Mouse (Mus musculus): ENCODE measurements around the gene Tom1. TPM values are rescaled to one million over a fixed set of nuclear protein-coding genes. Genes with fewer than 3 reads are reported as not detected.

The Tom1 gene
- polyA plus RNA-seq, 1 experiment from 2014 or later: 32.6 TPM

DNA sequence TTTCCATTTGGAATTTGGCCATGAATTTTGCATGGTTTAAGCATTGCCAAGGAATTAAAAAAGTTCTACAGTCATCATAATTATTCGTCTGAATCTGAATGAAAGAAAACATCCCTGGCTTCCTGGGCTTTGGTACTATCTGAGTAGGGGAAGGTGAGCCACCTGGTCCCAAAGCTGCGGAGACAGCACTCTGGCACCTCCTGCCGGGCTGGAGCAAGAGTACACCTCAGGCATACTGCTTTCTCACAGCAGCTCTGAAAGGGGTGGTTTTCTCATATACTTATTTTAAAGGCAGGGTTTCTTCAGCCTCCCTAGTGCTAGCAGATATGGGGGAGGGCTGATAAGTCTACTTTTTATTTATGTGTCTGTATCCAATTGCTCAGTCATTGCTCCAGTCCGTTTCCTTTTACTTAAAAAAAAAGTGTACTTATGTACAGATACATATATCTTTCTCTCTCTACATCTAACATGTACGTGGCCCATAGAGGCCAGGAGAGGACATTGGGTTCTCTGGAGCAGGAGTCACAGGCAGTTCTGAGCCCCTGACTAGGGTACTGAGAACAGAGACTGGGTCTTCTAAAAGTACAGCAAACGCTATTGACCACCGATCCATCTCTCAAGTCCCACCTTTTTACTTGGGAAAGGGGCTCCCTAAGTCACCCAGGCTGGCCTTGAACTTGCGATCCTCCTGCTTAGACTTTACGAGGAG, 75.2 kb downstream of the Tom1 start:
- peaks cover 13% of the 10 kb centered on the region for H3K4me1 ChIP-seq (replicated peaks)
- peak overlapping the region; percentile 85 for H3K27ac ChIP-seq
- peak overlapping the region; percentile 73 for H3K9ac ChIP-seq
- peaks cover 14% of the 10 kb centered on the region for H3K36me3 ChIP-seq
- WGBS: under 1% methylated on average over 9 of the region's 9 CpGs
- no peaks in the 10 kb centered on the region for H3K27me3 ChIP-seq (replicated peaks)
- peak overlapping the region; percentile 79 for H3K4me3 ChIP-seq (replicated peaks)
- peak; percentile 80 for ATAC-seq
- peak overlapping the region; percentile 62 for H3K4me2 ChIP-seq (replicated peaks)
- no peaks in the 10 kb centered on the region for H3K9me3 ChIP-seq

DNA sequence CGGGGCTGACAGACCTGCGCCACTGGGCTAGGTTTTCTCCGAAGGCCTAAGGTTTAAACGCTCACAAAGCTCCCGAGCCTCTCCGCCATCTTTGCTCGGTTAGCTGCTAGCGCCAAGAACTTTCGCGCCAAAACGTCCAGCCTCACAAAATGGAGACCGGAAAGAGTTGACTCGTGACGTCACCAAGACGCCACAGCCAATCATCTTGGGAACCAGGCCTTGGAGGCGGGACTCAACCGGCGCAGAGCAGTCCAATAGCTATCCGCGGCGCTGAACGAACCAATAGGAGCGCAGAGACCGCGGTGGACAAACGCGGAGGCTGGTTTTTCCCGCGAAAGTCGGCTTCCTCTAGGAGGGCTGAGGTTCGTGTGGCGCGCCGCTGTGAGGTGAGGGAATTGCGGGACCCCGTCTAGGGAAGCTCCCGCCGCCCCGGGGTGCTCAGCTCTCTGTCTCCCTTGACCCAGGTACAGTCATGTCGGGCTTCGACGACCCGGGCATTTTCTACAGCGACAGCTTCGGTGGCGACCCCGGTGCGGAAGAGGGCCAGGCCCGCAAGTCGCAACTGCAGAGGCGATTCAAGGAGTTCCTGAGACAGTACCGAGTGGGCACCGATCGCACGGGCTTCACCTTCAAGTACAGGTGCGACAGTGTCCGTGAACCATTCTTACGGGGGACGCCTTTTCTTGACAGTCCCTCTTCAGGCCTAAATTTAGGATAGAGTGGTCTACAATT, 75.9 kb downstream of the Tom1 start, which contains the start of gene Mcm5:
Mcm5 (plus strand) TSS at position 334 of the 732 bp plus-strand sequence.
- ATAC-seq: peak; percentile 98

DNA sequence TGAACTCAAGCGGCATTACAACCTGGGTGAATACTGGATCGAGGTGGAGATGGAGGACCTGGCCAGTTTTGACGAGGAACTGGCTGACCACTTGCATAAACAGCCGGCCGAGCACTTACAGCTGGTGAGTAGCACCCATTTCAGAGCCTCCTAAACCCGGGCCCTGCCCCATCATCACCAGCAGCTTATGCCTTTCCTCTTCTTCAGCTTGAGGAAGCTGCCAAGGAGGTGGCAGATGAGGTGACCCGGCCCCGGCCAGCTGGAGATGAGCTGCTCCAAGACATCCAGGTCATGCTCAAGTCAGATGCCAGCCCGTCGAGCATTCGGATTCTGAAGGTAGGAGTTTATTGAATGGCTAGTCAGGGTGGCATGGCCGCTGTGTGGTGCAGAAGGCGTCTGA, 76.6 kb downstream of the Tom1 start:
- Histone ChIP-seq H3K4me3 (replicated peaks) (peak overlapping the region; percentile 79), H3K9ac (peak overlapping the region; percentile 64), H3K27me3 (replicated peaks) (no peaks in the 10 kb centered on the region), H3K9me3 (no peaks in the 10 kb centered on the region), H3K4me1 (replicated peaks) (peaks cover 13% of the 10 kb centered on the region), H3K27ac (no peak overlapping the region), H3K4me2 (replicated peaks) (peak overlapping the region; percentile 87), H3K36me3 (peaks cover 20% of the 10 kb centered on the region)
- ATAC-seq: no peak
- WGBS: 10% methylated on average over 13 of the region's 13 CpGs

More for the DNA sequence above, 75.9 kb downstream of the Tom1 start, which contains the start of gene Mcm5:
- Histone ChIP-seq H3K9me3 (no peaks in the 10 kb centered on the region), H3K4me1 (replicated peaks) (peaks cover 13% of the 10 kb centered on the region), H3K4me2 (replicated peaks) (peak within 1 kb of the TSS; percentile 87), H3K4me3 (replicated peaks) (peak within 1 kb of the TSS; percentile 79), H3K36me3 (peaks cover 20% of the 10 kb centered on the region), H3K27ac (peak within 1 kb of the TSS; percentile 85), H3K27me3 (replicated peaks) (no peaks in the 10 kb centered on the region), H3K9ac (peak within 1 kb of the TSS; percentile 73)
- WGBS: under 1% methylated on average over 59 of the region's 59 CpGs

DNA sequence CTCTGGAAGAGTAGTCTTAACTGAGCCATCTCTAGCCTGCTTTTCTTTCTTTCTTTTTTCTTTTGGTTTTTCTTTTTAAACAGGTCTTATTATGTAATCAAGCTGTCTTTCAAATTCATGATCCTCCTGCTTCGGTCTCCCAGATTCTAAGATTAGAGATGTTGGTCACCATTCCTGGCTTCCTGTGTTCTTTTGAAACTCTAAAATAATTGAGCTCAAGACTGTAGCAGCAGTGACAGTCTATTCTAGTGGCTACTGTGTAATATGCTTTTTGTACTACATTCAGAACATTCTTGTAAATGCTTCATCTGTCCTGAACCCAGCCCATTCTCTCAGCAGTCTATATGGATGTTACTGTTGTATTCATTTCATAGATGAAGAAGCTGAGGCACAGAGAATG, 85.0 kb downstream of the Tom1 start:
- WGBS: 95% methylated on average over 1 of the region's 1 CpGs
- no peak overlapping the region for H3K9ac ChIP-seq
- H3K9me3 ChIP-seq: no peaks in the 10 kb centered on the region
- no peak overlapping the region for H3K4me2 ChIP-seq (replicated peaks)
- no peaks in the 10 kb centered on the region for H3K27me3 ChIP-seq (replicated peaks)
- H3K4me1 ChIP-seq (replicated peaks): no peaks in the 10 kb centered on the region
- peaks cover 49% of the 10 kb centered on the region for H3K36me3 ChIP-seq
- ATAC-seq: no peak
- H3K27ac ChIP-seq: no peak overlapping the region
- no peak overlapping the region for H3K4me3 ChIP-seq (replicated peaks)

DNA sequence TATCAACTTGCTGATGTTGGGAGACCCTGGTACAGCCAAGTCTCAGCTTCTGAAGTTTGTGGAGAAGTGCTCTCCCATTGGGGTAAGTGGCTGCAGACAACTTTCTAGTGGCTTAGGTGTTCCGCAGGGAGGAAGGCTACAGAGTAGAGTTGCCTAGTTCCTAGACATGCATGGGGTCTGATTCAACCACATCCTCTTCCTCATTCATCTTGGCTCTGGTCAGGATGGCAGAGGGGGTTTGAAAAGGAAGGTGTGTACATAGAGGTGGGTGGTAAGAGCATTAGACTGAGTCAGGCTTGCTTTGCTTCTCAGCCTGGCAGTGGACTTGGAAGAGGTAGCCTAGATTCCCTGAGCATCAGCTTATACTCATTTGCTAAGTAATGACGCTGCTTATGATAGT, 85.8 kb downstream of the Tom1 start:
- Histone ChIP-seq H3K4me1 (replicated peaks) (no peaks in the 10 kb centered on the region), H3K4me2 (replicated peaks) (no peak overlapping the region), H3K9ac (no peak overlapping the region), H3K27me3 (replicated peaks) (no peaks in the 10 kb centered on the region), H3K9me3 (no peaks in the 10 kb centered on the region), H3K27ac (no peak overlapping the region), H3K36me3 (peaks cover 48% of the 10 kb centered on the region), H3K4me3 (replicated peaks) (no peak overlapping the region)
- 96% methylated on average over 2 of the region's 2 CpGs for WGBS
- ATAC-seq: no peak

Other genes with a start within 250 kb of the Tom1 start
- gene Isx, start 160.5 kb upstream of the Tom1 start, polyA plus RNA-seq (2015; fragmentation: Nextera tagmentation; extraction: Ambion mirVana): 76.3 and 79.9 TPM in 2 replicates
- gene Hmgxb4, start 40.3 kb upstream of the Tom1 start, polyA plus RNA-seq (2015; fragmentation: Nextera tagmentation; extraction: Ambion mirVana): 28.9 and 29.7 TPM in 2 replicates
- 17.8 and 18.6 TPM in 2 replicates for gene Hmox1, start 59.9 kb downstream of the Tom1 start, polyA plus RNA-seq (2015; fragmentation: Nextera tagmentation; extraction: Ambion mirVana)
- gene Mcm5, start 75.9 kb downstream of the Tom1 start, polyA plus RNA-seq (2015; fragmentation: Nextera tagmentation; extraction: Ambion mirVana): 128 and 132 TPM in 2 replicates
- gene Rasd2, start 180.2 kb downstream of the Tom1 start, polyA plus RNA-seq (2015; fragmentation: Nextera tagmentation; extraction: Ambion mirVana): 1.5 and 2.5 TPM in 2 replicates